Mouse (Mus musculus) lung, postnatal 0 days (tissue): ENCODE results near the gene Kcnip4. TPM values are rescaled to one million over a fixed set of nuclear protein-coding genes. Genes with fewer than 3 reads are reported as not detected.

Experiments used
- ATAC-seq: fragments of 200-750 bp; cut with Nextera tagmentation; 2 replicates; pipeline ENCODE4 v1.8.0; 2017; ENCODE audit warnings: moderate library complexity
- DNase-seq: peaks from one replicate; pipeline ENCODE4 v3.0.0-alpha.2; 2016; ENCODE audit warnings: low spot score
- H3K27ac ChIP-seq: fragments of 300-500 bp; sonication (generic); 2 replicates; pipeline ENCODE4 v1.5.1; 2014; ENCODE audit warnings: antibody characterized with exemption, mild to moderate bottlenecking, low read length, mixed read lengths
- H3K27me3 ChIP-seq: fragments of 300-500 bp; sonication (generic); replicated peaks from 2 replicates; pipeline ENCODE4 v1.6.1; 2014; ENCODE audit warnings: low read length, mixed read lengths; ENCODE audit not compliant: insufficient read depth
- H3K36me3 ChIP-seq: fragments of 300-500 bp; sonication (generic); 2 replicates; pipeline ENCODE4 v1.6.1; 2014; ENCODE audit warnings: low read length, mixed read lengths; ENCODE audit not compliant: insufficient read depth
- H3K4me1 ChIP-seq: fragments of 300-500 bp; sonication (generic); 2 replicates; pipeline ENCODE4 v1.6.1; 2014; ENCODE audit warnings: antibody characterized with exemption, low read depth, low read length, mixed read lengths; ENCODE audit not compliant: insufficient read depth
- H3K4me2 ChIP-seq: fragments of 300-500 bp; sonication (generic); replicated peaks from 2 replicates; pipeline ENCODE4 v1.6.1; 2014; ENCODE audit warnings: low read depth, mild to moderate bottlenecking, low read length, moderate library complexity, mixed read lengths
- H3K4me3 ChIP-seq: fragments of 300-500 bp; sonication (generic); 2 replicates; pipeline ENCODE4 v1.5.1; 2014; ENCODE audit warnings: low read depth, low read length
- H3K9ac ChIP-seq: fragments of 300-500 bp; sonication (generic); replicated peaks from 2 replicates; pipeline ENCODE4 v1.6.1; 2014; ENCODE audit warnings: low read depth, mild to moderate bottlenecking
- H3K9me3 ChIP-seq: fragments of 300-500 bp; sonication (generic); 2 replicates; pipeline ENCODE4 v1.6.1; 2016; ENCODE audit warnings: low read length, mixed read lengths
- CTCF ChIP-seq: IDR thresholded peaks from 2 replicates; pipeline ENCODE4 v1.5.1; 2016; ENCODE audit warnings: antibody characterized with exemption, mild to moderate bottlenecking
- EP300 ChIP-seq: IDR thresholded peaks from 2 replicates; pipeline ENCODE4 v1.6.1; 2016; ENCODE audit warnings: antibody characterized with exemption, mild to moderate bottlenecking, control low read depth
- WGBS: fragments of 180-500 bp; shearing (Covaris S2); extraction: QIAGEN DNeasy Blood & Tissue Kit; methylation state at CpG from one replicate; pipeline ENCODE4 v1.1.7; 2014; 5-methylcytosine and 5-hydroxymethylcytosine counted together
- polyA plus RNA-seq: library from polyadenylated mRNA; unstranded; fragments of >200 nt; fragmentation: Nextera tagmentation; extraction: Ambion mirVana; gene quantifications from 2 replicates; pipeline ENCODE4 v1.2.1, GENCODE M21; 2015

Gene Kcnip4
- polyA plus RNA-seq, 1 experiment from 2014 or later: 0.53 TPM

DNA sequence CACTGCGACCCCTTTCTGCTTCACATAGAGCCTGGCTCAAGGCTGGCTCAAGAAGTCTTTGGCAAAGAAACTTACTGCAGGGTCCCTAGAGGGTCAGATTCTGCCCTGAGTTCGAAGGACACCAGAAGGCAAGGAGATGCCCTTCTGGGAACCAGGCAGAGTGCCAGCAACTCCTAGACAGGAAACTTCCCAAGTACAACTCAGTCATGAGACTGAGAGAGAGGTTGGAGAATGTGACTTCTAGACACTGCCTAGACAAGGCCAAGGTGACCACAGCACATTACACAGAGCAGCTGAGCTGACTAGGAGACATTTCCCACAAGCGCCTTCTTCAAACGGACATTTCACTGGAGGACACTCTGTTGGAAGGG, 520 bp upstream of the Kcnip4 start:
- H3K36me3 ChIP-seq: no peaks in the 10 kb centered on the region
- H3K4me2 ChIP-seq: no peak overlapping the region
- no peak; the same call in 1 of the 2 replicates for ATAC-seq
- DNase-seq: peak; percentile 24
- TF ChIP-seq CTCF: no peak
- TF ChIP-seq EP300: no peak
- peaks cover 5% of the 10 kb centered on the region for H3K27me3 ChIP-seq
- H3K27ac ChIP-seq: no peak overlapping the region
- no peak overlapping the region for H3K9ac ChIP-seq
- H3K4me3 ChIP-seq: no peak overlapping the region
- H3K9me3 ChIP-seq: no peaks in the 10 kb centered on the region
- 50% methylated on average over 4 of the region's 4 CpGs for WGBS
- H3K4me1 ChIP-seq: no peaks in the 10 kb centered on the region

DNA sequence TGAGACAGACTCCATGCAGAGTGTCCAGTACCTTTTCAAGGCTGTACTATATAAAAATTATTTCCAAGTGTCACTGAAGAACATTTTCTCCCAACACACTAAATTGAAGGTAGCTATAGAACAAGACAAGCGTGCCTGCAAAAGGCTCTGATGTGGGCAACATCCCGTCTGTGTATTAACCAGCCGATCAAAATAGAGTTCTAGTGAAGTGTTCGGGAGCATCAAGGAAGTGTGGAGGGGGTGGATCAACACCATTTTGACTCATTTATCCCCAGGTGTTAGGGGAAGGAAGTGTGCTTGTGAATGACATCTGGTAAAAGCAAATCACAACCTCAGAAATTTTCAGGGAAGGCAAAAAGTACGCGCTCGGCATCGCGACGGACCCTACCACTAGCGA, 712 bp downstream of the Kcnip4 start:
- no peak for TF ChIP-seq EP300
- TF ChIP-seq CTCF: no peak
- H3K27me3 ChIP-seq: peaks cover 5% of the 10 kb centered on the region
- no peaks in the 10 kb centered on the region for H3K36me3 ChIP-seq
- no peak overlapping the region for H3K9ac ChIP-seq
- H3K4me3 ChIP-seq: no peak overlapping the region
- no peak for DNase-seq
- 7% methylated on average over 11 of the region's 11 CpGs for WGBS
- no peaks in the 10 kb centered on the region for H3K4me1 ChIP-seq
- H3K4me2 ChIP-seq: peak overlapping the region; percentile 57
- no peak overlapping the region for H3K27ac ChIP-seq
- H3K9me3 ChIP-seq: no peaks in the 10 kb centered on the region
- no peak for ATAC-seq

DNA sequence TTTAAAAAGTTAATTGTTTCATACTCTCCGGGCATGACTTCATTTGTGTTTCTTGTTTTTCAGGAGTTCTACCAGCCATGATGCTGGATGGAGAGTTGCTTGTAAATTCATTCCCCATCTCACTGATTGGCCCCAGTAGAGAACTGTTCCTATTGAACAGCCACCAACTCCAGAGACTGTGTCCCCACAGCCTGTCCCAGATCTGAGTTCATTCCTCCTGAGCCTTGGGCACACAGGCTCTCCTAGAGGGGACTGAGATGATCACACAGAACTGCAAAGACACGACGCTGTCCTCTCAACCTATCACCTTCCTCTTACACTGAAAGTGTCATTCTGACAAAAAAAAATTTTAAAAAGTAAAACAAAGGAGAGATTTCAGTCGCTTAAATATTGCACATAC, 1.7 kb downstream of the Kcnip4 start:
- Histone ChIP-seq H3K4me3 (no peak overlapping the region), H3K27ac (no peak overlapping the region), H3K27me3 (peaks cover 5% of the 10 kb centered on the region), H3K36me3 (no peaks in the 10 kb centered on the region), H3K9ac (no peak overlapping the region), H3K4me2 (no peak overlapping the region), H3K9me3 (no peaks in the 10 kb centered on the region), H3K4me1 (no peaks in the 10 kb centered on the region)
- DNase-seq (no peak), ATAC-seq (no peak)
- 69% methylated on average over 4 of the region's 4 CpGs for WGBS
- TF ChIP-seq EP300 (no peak), CTCF (no peak)

DNA sequence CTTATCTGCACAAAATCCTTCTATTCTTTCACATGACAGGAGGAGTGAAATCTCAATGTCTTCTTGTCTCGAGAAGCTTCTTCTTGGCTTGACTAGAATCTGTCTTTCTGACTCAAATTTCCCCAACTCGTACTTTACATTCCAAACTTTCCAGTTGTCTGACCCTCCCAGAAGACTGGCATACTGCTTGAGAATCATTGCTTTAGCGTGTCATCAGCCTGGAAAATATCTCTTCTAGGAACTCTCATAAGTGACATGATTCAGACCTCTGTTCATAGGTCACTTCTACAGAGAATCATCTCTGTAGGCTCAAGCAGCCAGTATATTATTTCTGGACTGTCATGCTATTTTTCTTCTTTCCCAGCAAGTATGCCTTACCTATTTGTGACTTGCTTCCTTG, 26.0 kb downstream of the Kcnip4 start:
- no peaks in the 10 kb centered on the region for H3K27me3 ChIP-seq
- ATAC-seq (no peak), DNase-seq (no peak)
- TF ChIP-seq CTCF: no peak
- TF ChIP-seq EP300: no peak
- no peaks in the 10 kb centered on the region for H3K9me3 ChIP-seq
- no peak overlapping the region for H3K9ac ChIP-seq
- no peaks in the 10 kb centered on the region for H3K4me1 ChIP-seq
- no peak overlapping the region for H3K4me3 ChIP-seq
- H3K27ac ChIP-seq: no peak overlapping the region
- WGBS: 70% methylated on average over 3 of the region's 3 CpGs
- no peak overlapping the region for H3K4me2 ChIP-seq
- no peaks in the 10 kb centered on the region for H3K36me3 ChIP-seq

DNA sequence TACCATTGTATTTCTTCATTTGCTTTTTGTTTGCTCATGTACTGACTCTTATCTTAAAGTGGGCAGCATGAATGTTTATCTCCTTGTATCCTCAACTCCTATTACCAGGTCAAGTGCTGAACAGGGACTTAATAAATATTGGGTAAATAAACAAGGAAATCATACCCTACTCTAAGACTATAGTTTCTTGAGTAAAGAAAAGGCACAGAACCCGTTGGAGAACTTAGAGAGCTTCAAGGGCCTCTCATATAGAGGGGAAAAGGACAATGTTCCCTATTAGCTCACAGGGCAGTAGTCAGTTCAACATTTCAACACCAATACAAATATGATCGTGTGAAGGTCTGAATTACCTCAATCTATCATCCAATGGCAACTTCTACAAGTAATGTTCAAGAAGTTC, 37.4 kb downstream of the Kcnip4 start:
- Histone ChIP-seq H3K27me3 (no peaks in the 10 kb centered on the region), H3K4me2 (no peak overlapping the region), H3K9ac (no peak overlapping the region), H3K4me3 (no peak overlapping the region), H3K27ac (no peak overlapping the region), H3K4me1 (no peaks in the 10 kb centered on the region), H3K9me3 (no peaks in the 10 kb centered on the region), H3K36me3 (no peaks in the 10 kb centered on the region)
- TF ChIP-seq CTCF (no peak), EP300 (0 out of 2 replicates have a peak, but pooled peaks have one; percentile 13)
- WGBS: 31% methylated on average over 2 of the region's 2 CpGs
- DNase-seq (peak; percentile 56), ATAC-seq (peak; percentile 81)

DNA sequence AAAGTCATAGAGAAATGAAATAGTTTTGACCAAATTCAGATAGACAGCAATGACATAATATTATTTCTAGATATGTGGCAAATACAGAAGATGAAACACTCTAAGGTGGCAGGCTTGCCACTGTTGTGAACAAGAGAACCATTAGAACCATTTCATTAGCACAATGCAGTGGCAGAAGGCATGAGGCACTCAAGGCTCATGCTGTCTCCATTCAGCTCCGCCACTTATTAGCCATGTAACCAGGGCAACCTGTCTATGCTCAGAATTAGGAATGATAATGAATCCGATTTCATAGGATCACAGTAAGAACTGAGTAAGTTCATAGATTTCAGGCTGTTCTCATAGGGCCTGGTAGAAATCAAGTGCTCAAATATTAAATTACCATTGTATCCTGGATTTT, 54.0 kb downstream of the Kcnip4 start:
- Histone ChIP-seq H3K27me3 (no peaks in the 10 kb centered on the region), H3K36me3 (no peaks in the 10 kb centered on the region), H3K27ac (no peak overlapping the region), H3K9ac (no peak overlapping the region), H3K4me2 (no peak overlapping the region), H3K4me3 (no peak overlapping the region), H3K4me1 (no peaks in the 10 kb centered on the region), H3K9me3 (no peaks in the 10 kb centered on the region)
- 77% methylated on average over 2 of the region's 2 CpGs for whole genome bisulfite sequencing
- TF ChIP-seq CTCF (no peak), EP300 (no peak)
- DNase-seq (no peak), ATAC-seq (no peak)

DNA sequence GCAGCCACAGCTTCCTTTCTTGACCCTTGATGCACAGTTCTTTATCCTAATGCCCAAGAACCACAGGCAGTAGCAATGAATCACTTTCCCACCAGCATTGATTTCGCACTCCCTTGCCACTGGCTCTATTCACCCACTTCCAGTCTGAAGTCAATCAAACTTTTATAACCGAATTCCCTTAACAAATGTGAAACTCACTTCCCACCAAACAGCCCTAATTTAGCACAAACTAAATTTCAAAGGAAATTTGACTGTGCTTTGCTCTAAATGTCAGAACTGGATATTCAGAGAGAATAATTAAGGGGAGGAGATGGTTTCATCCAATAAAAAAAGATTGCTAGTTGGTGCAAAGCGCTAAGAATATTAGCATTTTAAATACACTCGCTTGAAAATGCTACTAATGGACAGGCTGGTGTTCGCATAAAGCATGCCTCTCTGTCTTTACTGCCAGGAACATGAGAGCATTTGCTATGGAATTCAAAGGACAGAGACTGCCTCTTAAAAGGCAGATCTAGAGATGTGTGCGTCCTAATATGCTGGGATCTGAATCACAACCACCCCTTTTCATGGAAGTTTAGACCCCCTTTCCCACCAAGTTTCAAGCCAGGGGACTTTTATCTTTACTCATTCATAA, 63.9 kb downstream of the Kcnip4 start:
- DNase-seq: no peak
- Histone ChIP-seq H3K4me3 (no peak overlapping the region), H3K4me2 (no peak overlapping the region), H3K27me3 (no peaks in the 10 kb centered on the region), H3K4me1 (no peaks in the 10 kb centered on the region), H3K9ac (no peak overlapping the region), H3K9me3 (no peaks in the 10 kb centered on the region), H3K36me3 (no peaks in the 10 kb centered on the region), H3K27ac (no peak overlapping the region)
- WGBS: 83% methylated on average over 6 of the region's 6 CpGs
- TF ChIP-seq CTCF (no peak), EP300 (no peak)
- ATAC-seq: no peak
